Mouse (Mus musculus) ZHBTc4 (cell line): ENCODE measurements around the gene Tlk1.
"Not testable (repeated sequence)": the region's sequence is repeated elsewhere in the genome, so short reads cannot be mapped to it uniquely, and the experiment has no call there.

ENCODE experiments used
- DNase-seq: peaks from one replicate; pipeline ENCODE4 v3.0.0-alpha.2; 2011; ENCODE audit warnings: low read depth, low spot score

Tlk1 gene

GRCm38 (mm10) chr2:70833261-70833660, 7.7 kb upstream of the Tlk1 start:
- no peak for DNase-seq

GRCm38 (mm10) chr2:70831709-70832350, 6.3 kb upstream of the Tlk1 start:
- DNase-seq = no peak

DNA sequence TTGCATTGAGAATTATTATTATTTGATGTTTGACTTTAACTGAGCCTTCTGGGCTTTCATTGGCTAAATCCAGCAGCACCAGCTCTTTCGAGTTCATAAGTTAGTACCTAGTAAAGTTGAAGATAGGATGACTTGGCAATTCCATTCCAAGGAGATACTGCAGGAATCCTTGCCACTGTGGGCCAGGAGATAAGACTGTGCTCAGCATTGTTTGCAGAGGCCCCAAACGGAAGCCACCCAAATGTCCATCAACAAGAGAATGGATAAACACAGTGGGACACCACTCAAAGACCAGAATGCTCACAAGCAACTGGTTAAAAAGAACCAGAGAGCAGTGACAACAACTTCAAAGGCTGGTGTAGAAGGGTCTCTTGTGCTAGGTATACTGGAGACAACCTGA, 5.2 kb upstream of the Tlk1 start:
- peak; percentile 87 for DNase-seq

GRCm38 (mm10) chr2:70829946-70830610, 4.5 kb upstream of the Tlk1 start:
- DNase-seq = peak; percentile 52

GRCm38 (mm10) chr2:70827780-70828179, 2.3 kb upstream of the Tlk1 start:
- no peak for DNase-seq

GRCm38 (mm10) chr2:70826436-70827230, 1.1 kb upstream of the Tlk1 start:
- no peak for DNase-seq

- DNase-seq = peak; percentile 86
Measured at GRCm38 (mm10) chr2:70824838-70825370, 624 bp downstream of the Tlk1 start.

GRCm38 (mm10) chr2:70823926-70824800, 1.4 kb downstream of the Tlk1 start:
- DNase-seq = no peak

DNA sequence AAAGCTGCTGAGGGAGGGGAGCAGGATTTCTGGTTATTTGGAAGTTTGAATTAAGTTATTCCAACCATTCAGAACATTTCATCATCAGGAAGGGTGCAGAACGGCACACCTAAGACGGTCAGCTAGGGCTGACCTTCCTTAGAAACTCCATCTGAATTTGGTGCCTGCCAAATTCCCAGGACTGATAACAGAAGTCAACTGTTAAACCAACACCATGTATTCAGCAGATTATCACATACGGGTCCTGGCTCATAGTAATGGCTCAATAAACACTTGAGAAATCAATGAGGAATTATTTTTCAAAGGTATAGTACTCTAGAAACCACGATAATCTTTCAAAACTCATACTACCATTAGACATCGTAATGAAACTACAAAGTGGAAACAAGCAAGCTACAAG, 2.1 kb downstream of the Tlk1 start:
- DNase-seq = no peak

DNA sequence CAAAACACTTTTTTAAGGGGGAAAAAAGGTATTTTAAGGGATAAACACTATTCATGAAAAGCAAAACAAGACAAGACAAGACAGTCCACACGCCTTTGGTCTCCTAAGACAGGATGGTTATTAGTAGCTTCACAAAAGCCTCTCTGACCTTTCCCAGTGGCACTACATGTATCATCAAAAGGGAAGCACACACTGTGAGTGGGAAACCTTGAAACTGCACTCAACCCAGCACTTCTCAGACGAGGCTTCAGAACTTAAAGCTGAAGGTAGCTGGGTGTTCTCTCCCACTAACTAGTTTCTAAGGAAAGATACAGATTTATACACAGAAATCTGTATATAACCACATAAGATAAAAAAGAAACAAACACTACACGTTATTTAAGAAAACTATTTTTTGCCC, 8.6 kb downstream of the Tlk1 start:
- DNase-seq = no peak

GRCm38 (mm10) chr2:70816016-70816415, 9.5 kb downstream of the Tlk1 start:
- DNase-seq = no peak

DNA sequence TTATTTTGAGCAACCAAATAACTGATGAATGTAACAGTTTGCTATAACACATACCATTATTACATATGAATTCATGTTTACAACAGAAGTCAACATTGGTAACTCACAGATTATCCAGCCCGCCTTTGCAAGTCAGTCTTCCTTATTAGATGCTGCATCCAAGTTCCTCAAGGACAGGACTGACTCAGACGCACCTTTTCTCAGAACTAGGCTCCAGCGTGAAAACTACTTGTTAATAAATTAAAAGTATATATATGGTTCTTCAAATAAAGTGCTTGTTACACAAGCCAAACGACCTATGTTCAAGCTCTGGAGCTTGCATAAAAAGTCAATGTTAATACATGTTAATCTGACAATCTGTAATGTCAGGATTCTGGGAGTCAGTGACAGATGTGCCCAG, 11.9 kb downstream of the Tlk1 start:
- DNase-seq = no peak

GRCm38 (mm10) chr2:70811476-70811875, 14.1 kb downstream of the Tlk1 start:
- no peak for DNase-seq

DNA sequence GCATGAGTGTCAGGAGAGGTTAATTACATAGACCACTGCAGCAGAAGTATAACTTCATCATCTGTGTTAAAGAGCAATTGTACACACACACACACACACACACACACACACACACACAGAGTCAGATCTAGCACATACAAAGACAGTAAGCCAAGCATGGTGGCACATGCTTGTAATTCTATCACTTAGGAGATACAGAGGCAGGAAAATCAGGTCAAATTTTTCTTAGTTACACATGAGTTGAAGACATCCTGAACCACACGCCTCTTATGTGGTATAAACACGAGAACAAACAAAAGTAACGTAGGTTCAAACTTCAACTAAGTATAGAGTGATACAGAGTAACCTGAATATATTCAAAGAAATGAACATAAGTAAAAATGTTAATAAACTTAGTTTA, 15.6 kb downstream of the Tlk1 start:
- no peak for DNase-seq

DNA sequence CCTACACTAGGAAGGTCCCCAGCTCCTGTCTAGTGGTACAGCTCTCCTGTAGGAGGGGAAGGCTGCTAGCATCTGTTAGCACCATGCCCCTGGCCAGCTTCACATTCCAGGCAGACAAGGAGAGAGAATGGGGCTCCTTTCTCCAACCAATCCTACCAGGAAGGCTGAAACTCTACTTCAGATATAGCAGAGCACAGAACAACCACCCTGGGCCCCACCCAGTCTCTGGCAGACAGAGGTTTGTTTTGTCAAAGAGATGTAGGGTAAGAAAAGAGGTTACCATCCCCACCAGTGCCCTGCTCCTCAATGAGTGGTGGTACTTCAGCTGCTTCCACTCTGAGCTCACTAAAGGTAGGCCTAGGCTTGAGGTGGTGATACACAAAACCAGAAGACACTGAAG, 16.8 kb downstream of the Tlk1 start:
- peak; percentile 38 for DNase-seq

- not testable (repeated sequence) for DNase-seq
Measured at GRCm38 (mm10) chr2:70807678-70808077, 17.9 kb downstream of the Tlk1 start.

DNA sequence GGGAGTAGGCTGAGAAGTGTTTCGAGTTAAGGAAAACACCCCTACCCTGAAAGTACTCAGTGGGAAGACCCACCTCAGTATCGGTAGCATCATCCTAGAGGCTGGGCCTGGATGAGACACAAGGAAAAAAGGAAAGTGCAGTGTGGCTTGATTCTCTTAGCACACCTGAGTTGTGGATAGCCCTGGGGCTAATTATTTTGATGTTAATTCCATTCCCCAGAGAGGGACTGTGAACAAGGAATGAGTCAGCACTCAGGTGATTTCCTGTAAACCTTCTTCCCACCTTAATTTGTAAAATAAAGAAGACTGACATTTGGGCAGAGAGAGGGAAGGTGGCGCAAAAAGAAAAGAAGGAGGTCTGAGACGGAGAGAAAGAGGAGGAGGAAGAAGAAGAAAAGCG, 19.5 kb downstream of the Tlk1 start:
- peak; percentile 80 for DNase-seq

GRCm38 (mm10) chr2:70803696-70804095, 21.8 kb downstream of the Tlk1 start:
- peak; percentile 61 for DNase-seq

DNA sequence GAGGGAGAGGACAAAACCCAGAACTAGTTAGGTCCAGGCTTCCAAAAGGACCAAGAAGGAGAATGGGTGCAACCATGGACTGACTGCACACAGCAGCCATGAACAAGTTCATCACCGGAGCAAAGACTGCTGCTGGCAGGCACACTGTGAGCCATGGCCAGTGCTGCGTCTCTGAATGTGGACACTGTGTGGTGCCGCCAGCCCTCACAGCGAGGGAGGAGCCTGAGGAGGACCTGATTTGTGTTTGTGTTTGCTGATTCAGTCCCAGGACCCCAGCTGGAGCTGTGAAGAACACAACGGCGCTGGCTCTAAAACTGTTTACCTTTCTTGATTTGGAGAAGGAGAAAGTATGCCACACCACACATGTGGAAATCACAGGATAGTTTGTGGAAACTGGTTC, 22.9 kb downstream of the Tlk1 start:
- no peak for DNase-seq

DNA sequence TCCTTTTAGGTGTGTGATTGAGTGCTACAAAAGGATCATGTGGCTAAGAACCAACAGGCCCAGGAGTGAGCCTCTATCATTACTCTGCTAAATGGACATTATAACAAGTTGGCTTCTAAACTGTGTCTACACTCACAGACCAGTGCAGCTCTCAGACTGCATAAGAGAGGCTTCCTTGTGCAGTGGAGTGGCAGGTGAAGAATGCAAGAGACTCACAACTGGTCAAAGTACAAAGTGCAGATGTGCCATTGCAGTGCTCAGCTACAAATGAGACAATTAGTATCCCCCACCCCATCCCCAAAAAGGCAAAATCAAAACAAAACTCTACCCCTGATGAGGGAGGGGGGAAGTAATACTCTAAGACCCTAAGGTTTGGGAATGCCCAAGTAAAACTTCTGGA, 24.0 kb downstream of the Tlk1 start:
- DNase-seq = no peak

DNA sequence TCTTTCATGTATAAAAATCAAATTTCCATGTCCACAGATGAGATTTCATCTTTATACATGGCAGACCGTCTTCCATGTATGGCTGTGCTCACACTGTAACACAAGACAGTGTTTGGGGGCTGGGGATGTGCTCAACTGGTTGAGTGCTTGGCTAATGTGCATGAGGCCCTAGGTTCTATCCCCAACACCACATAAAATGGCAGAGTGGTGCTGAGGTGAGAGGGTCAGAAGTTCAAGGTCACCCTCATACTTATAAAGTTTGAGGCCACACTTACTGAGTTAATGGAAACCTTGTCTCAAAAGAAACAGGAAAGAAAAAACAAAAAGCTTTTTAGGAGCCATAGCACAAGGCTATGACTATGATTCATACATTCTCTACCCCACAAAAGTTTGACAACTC, 25.1 kb downstream of the Tlk1 start:
- DNase-seq = no peak

DNA sequence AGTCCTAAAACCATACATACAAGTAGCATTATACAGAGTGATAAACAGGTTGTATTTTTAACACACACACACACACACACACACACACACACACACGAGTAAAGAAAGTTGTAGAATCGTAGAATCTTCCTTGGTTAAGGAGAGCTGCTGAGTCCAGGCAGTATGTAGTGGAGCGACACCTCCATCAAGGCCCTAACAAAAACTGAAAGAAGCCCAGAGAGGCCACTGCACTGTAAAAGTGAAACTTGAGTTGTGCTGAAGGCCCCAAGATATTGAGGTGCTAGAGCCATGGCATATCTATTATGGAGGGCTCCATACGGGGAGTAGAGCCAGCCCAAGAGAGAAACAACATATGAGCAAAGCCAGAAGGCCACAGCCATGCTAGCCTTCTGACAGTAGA, 32.3 kb downstream of the Tlk1 start:
- no peak for DNase-seq
